Mouse (Mus musculus) kidney, adult 18-20 months (tissue): ENCODE data around the gene Fbxl17.

Source experiments
- DNase-seq: peaks from one replicate; pipeline ENCODE4 v3.0.0; 2021

Gene Fbxl17

DNA sequence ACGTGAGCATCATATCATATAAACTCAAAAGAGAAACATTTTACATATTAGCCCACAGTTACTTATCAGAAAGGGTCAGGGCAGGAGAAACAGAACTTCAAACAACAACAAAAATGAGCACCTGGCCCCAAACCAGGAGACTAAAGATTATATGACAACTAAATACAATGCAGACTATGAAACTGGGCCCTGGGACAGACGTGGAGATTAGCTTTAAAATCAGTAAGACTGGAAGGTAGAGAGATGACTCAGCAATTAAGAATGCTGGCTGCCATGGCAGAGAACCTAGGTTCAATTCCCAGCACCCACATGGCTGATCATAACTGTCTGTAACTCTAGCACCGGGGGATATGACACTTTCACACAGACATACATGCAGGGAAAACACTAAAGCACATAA, 413.3 kb downstream of the Fbxl17 start:
- DNase-seq, result no peak

DNA sequence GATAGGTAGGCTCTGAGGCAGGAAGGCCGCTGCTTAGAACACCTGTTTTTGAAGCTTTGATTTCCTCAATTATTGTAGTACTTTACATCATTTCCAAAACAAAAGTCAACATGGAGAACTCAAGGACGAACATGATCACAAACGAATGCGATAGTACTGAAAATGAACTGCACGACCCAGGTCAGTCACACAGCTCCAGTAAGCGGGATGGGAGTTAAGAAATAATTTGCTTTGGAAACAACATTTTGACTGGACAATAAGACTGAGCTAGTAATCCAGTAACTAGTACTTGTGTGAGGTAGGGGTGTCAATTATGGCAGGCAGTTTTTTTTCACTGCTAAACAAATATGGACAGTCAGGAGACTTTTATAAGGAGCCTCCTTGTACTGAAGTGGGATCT, 414.6 kb downstream of the Fbxl17 start:
- no peak for DNase-seq

DNA sequence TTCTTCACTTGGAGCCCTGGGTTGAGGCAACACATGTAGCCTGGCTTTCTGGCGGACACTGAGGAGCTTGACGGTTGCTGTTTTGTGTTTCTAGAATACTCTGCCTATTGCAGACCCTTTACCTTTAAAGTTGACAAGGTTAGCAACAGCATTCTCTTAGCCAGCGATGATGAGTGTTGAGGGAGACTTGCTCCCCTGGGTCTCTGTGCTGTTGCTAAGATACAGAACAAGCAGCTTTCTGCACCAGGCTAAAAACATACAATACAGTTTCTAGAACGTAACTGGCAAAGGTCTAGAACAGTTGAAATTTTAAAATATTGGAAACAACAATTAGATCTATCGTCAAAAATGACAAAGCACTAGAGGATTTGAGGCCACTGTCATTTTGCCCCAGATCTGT, 420.7 kb downstream of the Fbxl17 start:
- DNase-seq, result no peak

DNA sequence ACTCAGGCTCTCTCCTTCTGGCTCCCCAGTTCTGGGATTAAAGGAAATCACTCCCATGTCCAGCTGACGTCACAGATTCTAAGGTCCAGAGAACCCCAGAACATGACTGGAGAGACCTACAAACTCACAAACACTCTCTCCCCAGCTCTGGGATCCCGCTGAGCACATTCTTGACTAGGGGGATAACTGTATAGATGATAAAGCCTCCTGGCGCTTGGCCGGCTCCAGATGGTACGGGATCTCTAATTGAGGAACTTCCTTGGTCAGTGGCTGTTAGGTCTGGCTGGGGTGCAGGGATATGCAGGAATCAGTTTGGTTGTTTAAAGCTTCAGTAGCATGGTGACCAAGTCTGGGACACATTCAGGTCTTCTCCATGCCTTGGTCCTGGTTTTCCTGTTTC, 422.3 kb downstream of the Fbxl17 start:
- DNase-seq, result no peak

DNA sequence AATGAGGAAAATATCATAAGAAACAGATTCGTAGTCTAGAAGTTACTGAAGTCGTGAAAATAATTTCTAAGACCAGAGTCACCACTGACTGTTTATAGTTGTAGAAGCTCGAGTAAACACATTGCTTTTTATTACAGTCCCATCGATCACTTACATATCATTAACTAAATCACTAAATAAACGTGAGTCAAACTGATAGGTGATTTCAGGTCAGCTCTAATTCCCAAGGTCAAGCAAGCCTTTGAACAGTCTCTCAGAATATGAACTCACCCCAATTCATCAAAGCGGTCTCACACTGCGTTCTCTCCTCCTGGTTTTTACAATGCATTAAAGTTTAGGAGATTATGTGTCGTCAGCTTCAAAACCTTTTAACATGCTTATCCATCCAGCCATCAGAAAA, 423.2 kb downstream of the Fbxl17 start:
- DNase-seq, result no peak

DNA sequence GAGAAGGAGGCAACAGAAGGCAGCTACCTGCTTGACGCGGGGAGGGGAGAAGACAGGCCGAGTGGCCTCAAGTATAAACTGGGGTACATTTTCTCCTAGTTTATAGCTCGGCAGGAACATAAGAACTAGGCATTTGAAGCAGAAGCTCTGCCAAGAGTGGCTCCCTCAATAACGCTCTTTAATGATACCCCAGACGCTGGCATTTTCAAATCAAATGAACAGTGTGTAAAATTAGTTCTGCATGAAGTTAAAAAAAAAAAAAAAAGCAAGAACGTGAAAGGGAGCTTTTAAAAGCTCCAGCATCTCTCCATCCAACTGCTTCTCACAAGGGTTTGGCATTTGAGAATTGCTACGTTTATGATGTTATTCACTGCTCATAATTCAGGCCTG, 423.8 kb downstream of the Fbxl17 start:
- no peak for DNase-seq

DNA sequence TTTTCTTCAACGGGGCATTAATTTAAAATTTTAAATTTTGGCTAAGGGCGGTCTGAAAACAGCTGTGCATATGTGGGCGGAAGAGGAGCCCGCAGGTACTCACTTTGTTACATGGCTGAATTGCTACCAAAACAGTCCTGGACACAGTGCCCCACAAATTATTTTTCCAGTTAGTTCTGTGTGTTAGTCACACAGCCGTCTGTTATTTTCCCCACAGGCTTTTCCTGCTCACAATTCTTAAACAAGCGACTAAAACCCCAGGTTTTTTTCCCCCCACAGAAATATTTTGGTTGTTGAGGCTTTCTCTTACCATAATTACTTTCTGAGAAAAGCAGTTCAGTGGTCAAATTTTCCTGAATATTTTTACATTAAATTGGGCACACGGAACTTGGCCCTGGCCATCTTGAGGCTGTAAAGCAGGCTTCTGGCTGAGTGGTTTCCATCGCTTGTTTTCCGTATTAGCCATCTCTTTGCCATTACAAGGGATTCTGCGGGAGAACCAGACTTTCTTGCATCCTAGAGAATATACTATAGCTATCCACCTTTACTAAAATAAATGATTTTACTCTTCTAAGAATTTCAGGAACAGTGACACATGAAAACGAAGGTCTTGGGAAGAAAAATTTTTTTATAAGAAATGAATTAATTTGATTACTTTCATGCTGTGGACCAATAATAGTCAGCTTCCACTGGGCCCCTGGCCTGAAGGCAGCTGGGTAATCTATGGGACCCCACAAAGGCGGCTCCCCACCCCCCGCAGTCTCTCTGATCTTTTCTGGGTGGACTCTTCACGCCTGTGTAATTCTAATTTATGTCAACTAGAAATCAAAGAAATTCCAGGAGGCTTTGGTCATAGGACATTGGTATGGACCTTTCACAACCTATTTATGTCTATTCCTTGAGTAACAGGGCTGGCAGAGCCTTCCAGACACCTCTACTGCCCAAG, 424.5 kb downstream of the Fbxl17 start:
- DNase-seq, result no peak

DNA sequence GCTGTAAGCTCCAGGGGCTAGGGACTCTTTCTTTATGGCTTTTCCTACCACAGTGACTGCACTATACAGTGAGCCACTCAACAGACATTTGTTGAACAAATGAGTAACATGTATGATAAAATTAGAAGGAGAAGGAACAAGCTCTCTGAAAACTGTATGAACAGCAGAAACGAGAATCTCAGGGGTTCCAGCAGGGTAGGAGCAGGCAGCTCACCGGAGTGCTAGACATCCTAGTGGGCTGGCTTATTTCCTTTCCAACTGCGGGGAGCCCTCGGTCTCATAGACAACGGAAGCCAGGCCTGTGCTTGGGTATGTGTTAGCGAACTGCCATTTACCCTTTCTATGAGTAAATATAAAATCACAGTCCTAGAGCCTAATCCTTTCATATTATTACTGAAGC, 426.5 kb downstream of the Fbxl17 start:
- no peak for DNase-seq

DNA sequence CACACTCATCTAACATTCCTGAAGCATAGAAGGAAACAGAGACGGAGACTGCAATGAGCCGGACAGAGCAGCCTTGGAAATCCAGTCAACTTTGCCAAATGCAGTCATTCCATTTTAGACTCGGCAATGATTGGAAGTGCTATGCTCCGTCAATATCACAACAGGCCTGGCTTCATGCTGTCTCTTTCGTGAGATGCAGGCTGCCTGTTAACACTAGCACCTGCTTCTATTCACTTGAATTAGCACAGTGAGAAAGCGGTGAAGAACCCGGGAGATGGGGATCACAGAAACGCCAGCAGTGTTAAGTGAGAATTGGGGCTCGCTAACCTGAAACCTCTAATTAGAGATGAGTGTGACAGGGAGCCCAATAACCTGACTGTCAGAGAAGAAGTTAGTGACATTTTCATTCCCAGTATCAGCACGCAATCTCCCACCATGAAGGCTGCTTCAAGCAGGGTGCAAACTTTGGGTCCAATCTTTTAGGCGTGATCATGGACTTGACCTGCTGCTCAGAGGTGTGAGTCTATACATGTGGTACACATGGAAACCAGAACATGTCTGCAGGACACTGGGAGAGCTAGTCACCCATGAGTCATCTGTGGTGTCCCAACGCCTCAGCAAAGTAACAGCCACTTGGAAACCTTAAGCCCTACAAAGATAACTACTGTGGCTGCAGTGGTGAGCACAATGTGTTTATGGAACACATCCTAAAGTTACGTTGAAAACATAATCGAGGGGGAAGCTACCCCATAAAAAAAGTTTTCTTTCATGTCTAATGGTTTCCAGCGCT, 428.5 kb downstream of the Fbxl17 start:
- no peak for DNase-seq

DNA sequence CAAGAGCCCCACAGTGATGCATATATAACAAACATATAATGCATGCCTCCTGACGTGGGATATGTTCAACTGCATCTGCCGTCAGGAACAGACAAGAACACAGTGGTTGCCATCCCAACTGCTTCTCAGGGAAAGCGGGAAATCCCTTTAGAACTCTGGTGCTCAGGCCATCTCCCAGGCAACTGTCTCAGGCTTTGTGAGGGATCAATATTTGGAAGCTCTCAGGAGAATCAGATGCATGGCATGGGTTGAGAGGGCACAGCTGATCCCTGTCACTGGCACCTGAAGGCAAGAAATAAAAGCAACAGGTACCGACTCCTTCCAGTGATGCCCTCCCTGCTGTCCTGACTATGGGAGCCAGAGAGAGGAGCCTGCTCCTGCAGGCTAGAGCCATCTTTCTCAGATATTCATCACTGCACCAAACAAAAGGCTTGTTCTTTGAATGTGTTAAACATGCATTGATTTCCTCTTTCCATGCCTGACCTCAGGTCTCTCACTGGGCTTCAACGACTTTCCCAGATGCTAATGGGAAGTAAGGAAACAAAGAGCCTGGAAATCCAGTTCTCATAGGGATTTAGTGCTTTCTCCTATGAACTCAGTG, 429.6 kb downstream of the Fbxl17 start:
- DNase-seq, result no peak

DNA sequence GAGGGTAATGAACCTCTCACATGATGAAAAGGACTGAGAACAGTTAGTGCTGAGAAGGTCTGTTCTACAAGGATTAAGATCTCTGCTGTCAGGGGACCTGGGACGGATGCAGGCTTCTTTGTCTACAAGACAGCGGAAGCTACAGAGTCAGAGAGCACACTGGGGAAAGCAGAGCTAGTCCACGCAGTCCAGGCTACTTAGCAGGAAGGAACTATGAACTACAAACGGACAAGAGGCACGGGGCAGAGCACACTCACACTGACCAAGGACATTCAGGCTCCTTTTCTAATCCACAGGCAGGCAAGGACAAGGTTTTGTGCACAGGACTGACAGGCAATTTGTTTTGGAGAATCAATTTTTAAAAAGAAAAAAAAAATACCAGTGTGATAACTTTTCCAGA, 437.0 kb downstream of the Fbxl17 start:
- no peak for DNase-seq

DNA sequence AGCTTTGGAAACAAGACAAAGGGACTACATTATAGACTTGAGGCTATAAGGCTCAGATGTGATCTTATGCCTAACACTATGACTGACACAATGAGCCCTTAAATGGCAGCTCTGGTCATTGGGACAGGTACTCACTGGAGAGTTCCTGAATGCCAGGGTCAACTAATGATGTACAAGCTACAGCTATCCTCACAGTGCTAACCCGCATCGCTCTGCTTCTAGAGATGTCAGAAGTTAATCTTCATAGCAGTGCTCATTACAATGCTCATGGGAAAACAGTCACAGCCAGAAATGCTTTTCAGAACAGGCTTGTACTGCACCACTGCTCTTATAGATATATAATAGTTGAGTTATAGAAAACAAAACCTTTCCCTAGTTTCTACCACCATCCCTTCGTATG, 438.0 kb downstream of the Fbxl17 start:
- no peak for DNase-seq

DNA sequence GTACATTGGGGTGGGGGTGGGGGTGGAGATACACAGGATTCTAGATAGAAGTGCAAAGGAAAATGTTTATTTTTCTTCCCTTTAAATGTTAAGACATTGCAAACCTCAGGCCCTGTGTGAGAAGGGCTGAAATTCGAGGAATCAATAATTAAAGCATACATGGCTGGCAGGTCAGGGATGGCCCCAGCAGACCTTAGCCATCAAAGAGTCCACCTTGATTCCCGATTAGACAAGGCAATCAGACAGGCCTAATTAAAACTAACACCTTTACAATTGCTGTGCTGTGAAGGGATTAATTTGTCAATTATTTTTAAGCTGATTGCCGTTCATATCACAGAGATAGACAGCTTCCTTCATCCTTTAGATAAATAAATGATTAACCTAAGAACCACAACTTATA, 439.0 kb downstream of the Fbxl17 start:
- DNase-seq, result no peak

DNA sequence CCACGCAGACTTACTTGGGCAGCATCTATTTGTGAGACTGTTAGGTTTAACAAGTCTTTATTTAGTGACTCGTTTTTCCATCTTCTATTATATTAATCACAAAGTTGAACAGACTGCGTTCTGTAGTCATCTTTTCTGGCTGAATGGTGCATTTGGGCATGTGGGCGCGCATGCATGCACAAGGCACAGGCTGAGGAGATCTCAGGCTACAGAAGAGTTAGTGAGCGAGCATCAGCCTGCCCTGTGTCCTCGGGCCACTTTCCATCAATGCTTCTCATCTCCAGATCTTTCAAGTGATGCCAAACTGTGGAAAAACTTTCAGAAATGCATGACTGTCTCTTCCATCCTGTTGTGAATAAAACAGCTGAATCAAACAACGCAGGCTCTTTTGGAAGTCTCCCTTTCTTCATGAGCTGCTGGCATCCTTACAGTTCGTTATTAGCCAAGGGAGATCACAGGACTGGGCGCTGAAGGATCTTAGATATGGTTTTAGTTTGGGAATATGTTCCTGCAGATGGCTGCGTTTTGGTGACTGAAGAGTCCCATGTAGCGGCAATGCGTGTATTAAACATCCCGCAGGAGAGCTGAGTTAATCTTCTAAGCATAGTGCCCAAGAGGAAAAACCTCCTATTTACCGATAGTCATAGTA, 442.0 kb downstream of the Fbxl17 start:
- no peak for DNase-seq

DNA sequence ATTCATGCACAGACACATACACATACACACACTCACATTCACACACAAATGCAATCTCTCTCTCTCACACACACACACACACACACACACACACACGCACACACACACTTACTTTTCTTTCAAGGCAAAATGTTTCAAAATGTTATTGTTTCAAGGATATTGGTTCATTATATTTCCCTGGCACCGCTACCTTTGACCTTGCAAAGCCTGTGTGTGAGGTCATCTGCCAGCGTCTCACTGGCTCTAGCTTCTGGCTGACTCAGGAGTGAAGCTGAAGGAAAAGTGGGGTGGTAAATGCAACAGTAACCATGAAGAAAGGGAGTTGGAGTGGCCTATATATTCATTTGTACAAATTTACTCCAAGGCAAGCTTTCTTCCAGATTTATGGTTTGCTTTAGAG, 442.8 kb downstream of the Fbxl17 start:
- no peak for DNase-seq

DNA sequence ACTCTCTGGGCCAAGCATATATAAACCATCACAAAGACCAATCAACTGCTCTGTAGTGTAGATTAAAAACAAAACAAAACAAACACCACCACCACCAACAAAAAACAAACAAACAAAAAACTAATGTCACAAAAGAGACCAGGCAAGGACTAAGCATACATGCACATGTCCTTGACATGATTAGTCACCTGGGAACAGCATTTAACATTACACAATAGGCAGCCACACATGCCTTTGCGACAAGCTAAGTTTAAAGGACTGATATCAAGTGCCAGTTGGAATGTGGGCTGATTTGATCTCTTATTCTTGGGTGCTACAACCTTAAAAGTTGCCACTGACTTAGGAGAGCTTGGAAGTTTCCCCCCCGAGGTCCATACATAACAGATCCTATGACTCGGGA, 446.5 kb downstream of the Fbxl17 start:
- no peak for DNase-seq

DNA sequence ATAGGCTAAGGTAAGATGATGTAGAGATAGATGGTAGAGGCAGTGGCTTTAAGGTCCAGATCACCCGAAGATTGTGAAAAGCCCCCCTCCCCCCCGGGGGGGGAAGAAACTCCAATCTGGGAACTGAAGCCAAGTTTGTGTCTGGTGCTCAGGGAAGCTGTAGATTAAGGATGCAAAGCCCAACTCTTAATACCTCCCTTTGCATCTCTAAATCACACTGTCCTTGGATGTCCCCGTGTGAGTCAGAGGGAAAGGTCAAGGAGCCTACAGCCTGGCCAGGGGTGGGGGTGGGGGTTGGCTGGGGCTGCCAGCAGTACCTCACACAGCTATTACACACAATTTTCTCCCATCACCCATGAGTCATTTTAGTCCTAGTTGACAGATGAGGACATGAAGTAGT, 453.4 kb downstream of the Fbxl17 start:
- no peak for DNase-seq

DNA sequence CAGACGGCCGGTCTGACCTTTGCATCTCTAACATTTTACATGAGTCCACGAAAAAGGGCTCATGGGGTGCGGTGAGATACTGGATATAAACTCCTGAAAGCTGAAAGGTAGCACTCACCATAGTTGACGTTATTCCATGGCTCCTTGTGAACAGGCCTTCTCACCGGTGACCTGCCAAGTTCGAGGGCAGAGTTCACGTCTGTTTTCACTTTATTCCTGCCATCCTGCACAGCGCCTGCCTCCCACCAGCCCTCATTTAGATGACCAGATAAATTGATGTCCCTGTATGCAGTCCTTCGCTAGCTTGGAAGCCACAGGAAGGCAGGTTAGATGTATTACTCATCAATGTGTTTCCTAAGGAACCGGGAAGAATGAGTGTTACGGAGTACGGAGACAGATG, 454.5 kb downstream of the Fbxl17 start:
- no peak for DNase-seq

DNA sequence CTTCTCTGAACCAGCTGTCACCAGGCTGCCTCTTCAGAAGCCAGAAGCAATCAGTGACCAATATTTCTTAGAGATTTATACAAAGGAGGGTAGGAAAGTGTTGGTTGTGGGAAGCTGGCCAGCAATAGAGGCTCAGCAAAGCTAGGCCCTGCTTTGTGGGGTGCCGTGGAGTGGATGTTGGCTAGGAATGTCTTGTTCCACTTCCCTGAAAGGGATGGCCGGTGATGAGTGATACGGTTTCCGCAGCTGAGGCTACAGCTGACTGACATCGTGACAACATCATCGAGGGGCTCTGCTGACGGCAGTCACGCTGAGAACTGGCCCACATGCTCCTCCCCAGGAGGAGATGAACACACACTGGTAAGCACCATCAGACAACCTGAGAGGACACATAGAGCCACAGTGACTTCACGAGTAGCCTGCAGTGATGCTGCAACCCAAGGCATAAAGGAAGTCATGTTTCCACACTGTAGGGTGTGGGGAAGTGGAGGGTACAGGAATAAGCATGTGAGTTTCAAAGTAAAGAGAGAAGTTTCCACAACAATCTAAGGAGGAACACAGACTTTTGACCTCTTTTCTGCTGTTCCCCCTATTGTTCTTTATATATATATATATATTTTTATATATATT, 456.7 kb downstream of the Fbxl17 start:
- DNase-seq, result no peak

DNA sequence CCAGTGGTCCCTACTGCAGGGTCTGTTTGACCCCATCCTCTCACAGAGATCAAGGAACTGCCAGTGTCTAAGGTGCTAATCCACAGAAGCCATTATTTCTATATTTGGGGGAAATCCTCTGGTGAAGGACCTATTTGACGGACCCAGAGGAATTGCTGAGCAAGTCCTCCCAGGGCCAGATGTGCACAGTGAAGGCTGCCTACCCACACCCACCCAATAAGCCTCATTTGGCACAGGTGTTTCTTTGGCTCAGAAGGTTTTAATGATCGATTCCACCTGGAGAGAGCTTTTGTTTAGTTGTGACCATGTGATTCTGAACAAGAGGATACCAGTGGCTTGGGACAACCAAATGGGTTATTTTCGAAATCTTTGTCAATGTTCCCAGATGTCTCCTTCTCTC, 462.3 kb downstream of the Fbxl17 start:
- DNase-seq, result no peak

DNA sequence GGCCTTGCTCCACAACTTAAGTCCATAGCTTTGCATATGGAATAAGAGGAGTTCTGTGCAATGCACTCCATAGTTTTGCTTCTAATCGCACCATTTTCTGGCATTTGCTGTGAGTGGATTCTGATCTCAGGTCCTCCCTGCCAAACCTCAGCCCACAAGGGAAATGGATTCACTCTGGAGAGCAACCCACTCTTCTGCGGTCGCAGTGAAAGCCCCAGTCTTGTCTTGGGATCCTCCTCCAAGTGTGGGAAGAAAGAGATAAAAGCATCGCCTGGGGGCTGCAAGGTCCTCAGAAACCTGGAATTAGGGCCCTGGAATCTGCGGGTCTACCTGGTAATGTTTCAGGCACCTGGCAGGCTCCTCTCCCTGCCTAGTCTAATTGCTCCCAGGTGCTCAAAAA, 466.7 kb downstream of the Fbxl17 start:
- DNase-seq, result no peak

DNA sequence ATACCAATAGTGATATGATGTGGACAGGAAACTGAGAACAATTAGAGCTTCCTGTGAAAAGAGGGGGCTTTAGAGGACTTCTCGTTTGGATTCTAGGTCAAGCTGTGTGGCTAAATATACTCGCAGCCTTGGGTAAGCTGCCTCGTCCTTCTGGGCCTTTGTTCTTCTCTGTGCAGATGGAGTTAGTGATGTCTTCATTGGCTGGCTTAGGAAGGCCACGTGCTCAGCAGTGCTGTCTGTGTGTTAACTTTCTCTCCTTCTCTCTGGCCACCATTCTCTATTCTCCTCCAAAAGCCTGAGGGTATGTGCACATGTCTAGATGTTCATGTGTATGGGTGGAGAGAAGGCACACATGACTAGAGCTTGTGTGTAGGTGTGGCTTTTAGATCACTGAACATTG, 470.7 kb downstream of the Fbxl17 start:
- DNase-seq, result no peak

DNA sequence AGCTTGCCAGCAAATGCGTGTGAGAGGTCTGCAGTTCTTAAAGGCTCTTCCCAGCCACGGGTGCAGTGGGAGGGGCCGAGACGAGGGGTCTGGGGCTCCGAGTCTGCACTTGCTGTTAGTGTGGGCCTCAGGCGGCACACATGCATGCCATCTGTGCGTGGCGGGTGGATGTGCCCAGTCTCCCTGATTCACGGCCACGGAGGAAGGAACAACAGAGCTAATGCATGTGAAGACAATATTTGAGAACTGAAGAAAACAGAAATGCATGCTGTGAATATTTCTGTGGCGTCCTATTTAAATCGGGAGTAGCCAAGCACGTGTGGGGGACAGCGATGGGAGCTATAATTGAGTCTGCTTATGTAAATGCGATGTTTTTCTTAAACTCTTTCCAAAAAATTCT, 474.6 kb downstream of the Fbxl17 start:
- DNase-seq, result no peak
